In genomic region chr7:27407816-27408215, GRCm38 (mm10) we compare ENCODE assay signal across 12 mouse cellular contexts. TPM values are rescaled to one million over a fixed set of nuclear protein-coding genes. Genes with fewer than 3 reads are reported as not detected.
DNase-seq lines count a peak whose midpoint lies in the region; ATAC-seq lines count a peak whose summit lies in the region.
"Had no signal": no experiment of that assay in that cellular context is flagged by ENCODE, and none has a peak within 500 bp of the region (broad histone marks: within the 10 kb centered on the region; RNA-seq: fewer than 3 reads in every experiment).

No protein-coding gene starts in this region.

- H3K4me2 ChIP-seq in lung, embryonic 15.5 days: peak overlapping the region; percentile 78
- H3K4me2 ChIP-seq in hindbrain, embryonic 12.5 days (replicated peaks): peak overlapping the region; percentile 79
- H3K4me2 ChIP-seq in neural tube, embryonic 13.5 days: peak overlapping the region; percentile 67

- H3K9ac ChIP-seq in lung, embryonic 15.5 days: no peak overlapping the region
- no peak overlapping the region for H3K9ac ChIP-seq in hindbrain, embryonic 12.5 days
- no peak overlapping the region for H3K9ac ChIP-seq in neural tube, embryonic 13.5 days

- peaks cover 80% of the 10 kb centered on the region for H3K27me3 ChIP-seq in lung, embryonic 15.5 days
- H3K27me3 ChIP-seq in hindbrain, embryonic 12.5 days: peaks cover 83% of the 10 kb centered on the region
- peaks cover 91% of the 10 kb centered on the region for H3K27me3 ChIP-seq in neural tube, embryonic 13.5 days

- DNase-seq in embryo, embryonic 10 days (ENCODE audit: low spot score): peak; percentile 10
- no peak for DNase-seq in embryo, embryonic 11 days
- no peak for DNase-seq in lung, postnatal 4 days
- DNase-seq in right cerebral cortex, postnatal 25 days: no peak
- no peak for DNase-seq in layer of hippocampus, adult 9-10 months (ENCODE audit: low spot score)
- DNase-seq: cerebellum, adult 8-10 months; gastrocnemius, postnatal 25 days; right cerebral cortex, postnatal 4 days had no signal

- H3K27ac ChIP-seq in lung, embryonic 15.5 days: no peak overlapping the region
- H3K27ac ChIP-seq in hindbrain, embryonic 12.5 days: no peak overlapping the region
- H3K27ac ChIP-seq in neural tube, embryonic 13.5 days (replicated peaks): no peak overlapping the region
- H3K27ac ChIP-seq: macrophage had no signal

- H3K4me3 ChIP-seq in lung, embryonic 15.5 days: no peak overlapping the region
- peak overlapping the region; percentile 47; the same call in 1 of the 2 replicates for H3K4me3 ChIP-seq in hindbrain, embryonic 12.5 days
- no peak overlapping the region; the same call in 1 of the 2 replicates for H3K4me3 ChIP-seq in neural tube, embryonic 13.5 days

- 43% methylated on average over 8 of the region's 8 CpGs for WGBS in lung, embryonic 15.5 days
- WGBS in hindbrain, embryonic 12.5 days: 58% methylated on average over 8 of the region's 8 CpGs
- 62% methylated on average over 8 of the region's 8 CpGs for WGBS in neural tube, embryonic 13.5 days

- no peaks in the 10 kb centered on the region for H3K36me3 ChIP-seq in lung, embryonic 15.5 days
- H3K36me3 ChIP-seq in hindbrain, embryonic 12.5 days: no peaks in the 10 kb centered on the region
- peaks cover 9% of the 10 kb centered on the region; the same call in 1 of the 2 replicates for H3K36me3 ChIP-seq in neural tube, embryonic 13.5 days

- no peak for ATAC-seq in lung, embryonic 15.5 days (ENCODE audit: borderline replicate concordance, extremely low read depth, low FRiP score, low TSS enrichment)
- ATAC-seq in hindbrain, embryonic 12.5 days (ENCODE audit: low FRiP score): no peak
- no peak for ATAC-seq in neural tube, embryonic 13.5 days (ENCODE audit: low read depth)

- peaks cover 12% of the 10 kb centered on the region for H3K4me1 ChIP-seq in lung, embryonic 15.5 days
- peaks cover 18% of the 10 kb centered on the region for H3K4me1 ChIP-seq in hindbrain, embryonic 12.5 days
- H3K4me1 ChIP-seq in neural tube, embryonic 13.5 days (replicated peaks): peaks cover 15% of the 10 kb centered on the region

- peaks cover 7% of the 10 kb centered on the region; the same call in 1 of the 2 replicates for H3K9me3 ChIP-seq in lung, embryonic 15.5 days
- peaks cover 6% of the 10 kb centered on the region; the same call in 1 of the 2 replicates for H3K9me3 ChIP-seq in hindbrain, embryonic 12.5 days (replicated peaks)
- H3K9me3 ChIP-seq in neural tube, embryonic 13.5 days: 0 out of 2 replicates have a peak, but pooled peaks cover 11% of the 10 kb centered on the region

RNA-seq across cellular contexts. Expression of gene Sptbn4, which starts 39.7 kb away (rescaled TPM):
- 0.21 and 0.33 TPM in 2 replicates for polyA plus RNA-seq in lung, embryonic 15.5 days (2015; fragmentation: Nextera tagmentation; extraction: Ambion mirVana)
- polyA plus RNA-seq in hindbrain, embryonic 12.5 days (2016; fragmentation: Nextera tagmentation; extraction: Ambion mirVana): 0.90 and 1.1 TPM in 2 replicates
- polyA plus RNA-seq in neural tube, embryonic 13.5 days (2015; fragmentation: Nextera tagmentation; extraction: Ambion mirVana): 1.7 and 2.8 TPM in 2 replicates

RNA-seq across cellular contexts. Expression of gene Blvrb, which starts 40.0 kb away (rescaled TPM):
- polyA plus RNA-seq in lung, embryonic 15.5 days (2015; fragmentation: Nextera tagmentation; extraction: Ambion mirVana): 58.8 and 68.5 TPM in 2 replicates
- polyA plus RNA-seq in hindbrain, embryonic 12.5 days (2016; fragmentation: Nextera tagmentation; extraction: Ambion mirVana): 26.6 and 27.3 TPM in 2 replicates
- polyA plus RNA-seq in neural tube, embryonic 13.5 days (2015; fragmentation: Nextera tagmentation; extraction: Ambion mirVana): 21.3 and 23.3 TPM in 2 replicates

RNA-seq across cellular contexts. Expression of gene Gm20479, which starts 50.6 kb away (rescaled TPM):
- polyA plus RNA-seq in lung, embryonic 15.5 days (2015; fragmentation: Nextera tagmentation; extraction: Ambion mirVana): 0.79 and 1.3 TPM in 2 replicates
- polyA plus RNA-seq in hindbrain, embryonic 12.5 days (2016; fragmentation: Nextera tagmentation; extraction: Ambion mirVana): 0.43 and 0.59 TPM in 2 replicates
- polyA plus RNA-seq in neural tube, embryonic 13.5 days (2015; fragmentation: Nextera tagmentation; extraction: Ambion mirVana): not detected in 2 replicates
- polyA plus RNA-seq: macrophage had no signal

RNA-seq across cellular contexts. Expression of gene Shkbp1, which starts 52.0 kb away (rescaled TPM):
- 48.3 and 51.4 TPM in 2 replicates for polyA plus RNA-seq in lung, embryonic 15.5 days (2015; fragmentation: Nextera tagmentation; extraction: Ambion mirVana)
- 72.4 and 76.2 TPM in 2 replicates for polyA plus RNA-seq in hindbrain, embryonic 12.5 days (2016; fragmentation: Nextera tagmentation; extraction: Ambion mirVana)
- 50.6 and 59.6 TPM in 2 replicates for polyA plus RNA-seq in neural tube, embryonic 13.5 days (2015; fragmentation: Nextera tagmentation; extraction: Ambion mirVana)
